Mouse (Mus musculus): Measurements from ENCODE around the gene Map1lc3b. TPM values are rescaled to one million over a fixed set of nuclear protein-coding genes. Genes with fewer than 3 reads are reported as not detected.

Map1lc3b gene
- polyA plus RNA-seq, 2 experiments = 49.6 to 226 TPM

GRCm38 (mm10) chr8:121621879-121622278, 31.7 kb downstream of the Map1lc3b start:
- no peak overlapping the region for H3K4me3 ChIP-seq (replicated peaks; ENCODE audit: low read length)
- peaks cover 32% of the 10 kb centered on the region for H3K36me3 ChIP-seq (ENCODE audit: control insufficient read depth, insufficient read depth, low read length)
- WGBS = 86% methylated on average over 1 of the region's 1 CpGs
- H3K9ac ChIP-seq (ENCODE audit: low read depth, low read length, severe bottlenecking) = no peak overlapping the region
- H3K4me2 ChIP-seq (replicated peaks; ENCODE audit: low read depth, low read length, severe bottlenecking) = no peak overlapping the region
- TF ChIP-seq POLR2A (IDR thresholded peaks at IDR 0.05; ENCODE audit: borderline replicate concordance, extremely low read depth, insufficient read depth, insufficient read length) = no peak
- H3K4me1 ChIP-seq (ENCODE audit: control insufficient read depth, insufficient read depth, low read length) = no peaks in the 10 kb centered on the region
- no peaks in the 10 kb centered on the region for H3K27me3 ChIP-seq (ENCODE audit: control insufficient read depth, insufficient read depth, low read length)
- no peak for DNase-seq (ENCODE audit: low spot score)
- no peak overlapping the region for H3K27ac ChIP-seq (replicated peaks; ENCODE audit: low read depth, low read length)
- H3K9me3 ChIP-seq (ENCODE audit: control insufficient read depth, low read length) = no peaks in the 10 kb centered on the region
- no peak for ATAC-seq (ENCODE audit: low FRiP score, low read depth)

GRCm38 (mm10) chr8:121623043-121623442, 32.9 kb downstream of the Map1lc3b start:
- ATAC-seq (ENCODE audit: low FRiP score, low read depth) (no peak), DNase-seq (ENCODE audit: low spot score) (no peak)
- H3K4me2 ChIP-seq (replicated peaks; ENCODE audit: low read depth, low read length, severe bottlenecking) = no peak overlapping the region
- no peaks in the 10 kb centered on the region for H3K9me3 ChIP-seq (ENCODE audit: control insufficient read depth, low read length)
- 91% methylated on average over 8 of the region's 8 CpGs for WGBS
- H3K9ac ChIP-seq (ENCODE audit: low read depth, low read length, severe bottlenecking) = no peak overlapping the region
- no peak overlapping the region for H3K4me3 ChIP-seq (replicated peaks; ENCODE audit: low read length)
- H3K36me3 ChIP-seq (ENCODE audit: control insufficient read depth, insufficient read depth, low read length) = peaks cover 29% of the 10 kb centered on the region
- H3K4me1 ChIP-seq (ENCODE audit: control insufficient read depth, insufficient read depth, low read length) = no peaks in the 10 kb centered on the region
- no peak for TF ChIP-seq POLR2A (IDR thresholded peaks at IDR 0.05; ENCODE audit: borderline replicate concordance, extremely low read depth, insufficient read depth, insufficient read length)
- H3K27me3 ChIP-seq (ENCODE audit: control insufficient read depth, insufficient read depth, low read length) = no peaks in the 10 kb centered on the region
- no peak overlapping the region for H3K27ac ChIP-seq (replicated peaks; ENCODE audit: low read depth, low read length)

- TF ChIP-seq POLR2A (IDR thresholded peaks at IDR 0.05; ENCODE audit: borderline replicate concordance, extremely low read depth, insufficient read depth, insufficient read length) = no peak
- Histone ChIP-seq H3K4me1 (ENCODE audit: control insufficient read depth, insufficient read depth, low read length) (peaks cover 6% of the 10 kb centered on the region; the same call in 1 of the 2 replicates), H3K4me3 (replicated peaks; ENCODE audit: low read length) (no peak overlapping the region), H3K4me2 (replicated peaks; ENCODE audit: low read depth, low read length, severe bottlenecking) (no peak overlapping the region), H3K9me3 (ENCODE audit: control insufficient read depth, low read length) (no peaks in the 10 kb centered on the region), H3K27ac (replicated peaks; ENCODE audit: low read depth, low read length) (no peak overlapping the region), H3K36me3 (ENCODE audit: control insufficient read depth, insufficient read depth, low read length) (peaks cover 35% of the 10 kb centered on the region), H3K9ac (ENCODE audit: low read depth, low read length, severe bottlenecking) (no peak overlapping the region), H3K27me3 (ENCODE audit: control insufficient read depth, insufficient read depth, low read length) (no peaks in the 10 kb centered on the region)
- WGBS = 94% methylated on average over 4 of the region's 4 CpGs
- DNase-seq (ENCODE audit: low spot score) = no peak
- ATAC-seq (ENCODE audit: low FRiP score, low read depth) = no peak
Observed at GRCm38 (mm10) chr8:121628681-121629080, 38.5 kb downstream of the Map1lc3b start.

GRCm38 (mm10) chr8:121631645-121632071, 41.5 kb downstream of the Map1lc3b start:
- no peak overlapping the region for H3K9ac ChIP-seq (ENCODE audit: low read depth, low read length, severe bottlenecking)
- no peak for TF ChIP-seq POLR2A (IDR thresholded peaks at IDR 0.05; ENCODE audit: borderline replicate concordance, extremely low read depth, insufficient read depth, insufficient read length)
- ATAC-seq (ENCODE audit: low FRiP score, low read depth) = no peak

GRCm38 (mm10) chr8:121632401-121632800, 42.2 kb downstream of the Map1lc3b start:
- no peak for ATAC-seq (ENCODE audit: low FRiP score, low read depth)
- TF ChIP-seq POLR2A (IDR thresholded peaks at IDR 0.05; ENCODE audit: borderline replicate concordance, extremely low read depth, insufficient read depth, insufficient read length) = no peak
- Histone ChIP-seq H3K27ac (replicated peaks; ENCODE audit: low read depth, low read length) (no peak overlapping the region), H3K9ac (ENCODE audit: low read depth, low read length, severe bottlenecking) (no peak overlapping the region), H3K9me3 (ENCODE audit: control insufficient read depth, low read length) (no peaks in the 10 kb centered on the region), H3K36me3 (ENCODE audit: control insufficient read depth, insufficient read depth, low read length) (peaks cover 22% of the 10 kb centered on the region), H3K4me1 (ENCODE audit: control insufficient read depth, insufficient read depth, low read length) (peaks cover 6% of the 10 kb centered on the region; the same call in 1 of the 2 replicates), H3K27me3 (ENCODE audit: control insufficient read depth, insufficient read depth, low read length) (no peaks in the 10 kb centered on the region), H3K4me3 (replicated peaks; ENCODE audit: low read length) (no peak overlapping the region), H3K4me2 (replicated peaks; ENCODE audit: low read depth, low read length, severe bottlenecking) (no peak overlapping the region)
- DNase-seq (ENCODE audit: low spot score) = no peak
- WGBS = 94% methylated on average over 5 of the region's 5 CpGs

More at GRCm38 (mm10) chr8:121631645-121632071, 41.5 kb downstream of the Map1lc3b start:
- H3K4me1 ChIP-seq (ENCODE audit: control insufficient read depth, insufficient read depth, low read length) = peaks cover 6% of the 10 kb centered on the region; the same call in 1 of the 2 replicates
- DNase-seq (ENCODE audit: low spot score) = no peak
- no peak overlapping the region for H3K4me2 ChIP-seq (replicated peaks; ENCODE audit: low read depth, low read length, severe bottlenecking)
- no peak overlapping the region for H3K27ac ChIP-seq (replicated peaks; ENCODE audit: low read depth, low read length)
- H3K36me3 ChIP-seq (ENCODE audit: control insufficient read depth, insufficient read depth, low read length) = peaks cover 24% of the 10 kb centered on the region
- no peaks in the 10 kb centered on the region for H3K9me3 ChIP-seq (ENCODE audit: control insufficient read depth, low read length)
- WGBS = 58% methylated on average over 7 of the region's 7 CpGs
- no peaks in the 10 kb centered on the region for H3K27me3 ChIP-seq (ENCODE audit: control insufficient read depth, insufficient read depth, low read length)
- no peak overlapping the region for H3K4me3 ChIP-seq (replicated peaks; ENCODE audit: low read length)

Data from limb, embryonic 14.5 days (tissue).